Comparison of ENCODE assay signal across 27 mouse cellular contexts in genomic region chr17:87100947-87101346, GRCm38 (mm10).
"Had no signal": no experiment of that assay in that cellular context is flagged by ENCODE, and none has a peak within 500 bp of the region (broad histone marks: within the 10 kb centered on the region; RNA-seq: fewer than 3 reads in every experiment).

No protein-coding gene starts in this region.

- H3K36me3 ChIP-seq: heart, embryonic 13.5 days; heart, embryonic 15.5 days; hindbrain, embryonic 10.5 days; hindbrain, embryonic 12.5 days; kidney, embryonic 15.5 days; limb, embryonic 13.5 days; limb, embryonic 15.5 days; liver, embryonic 12.5 days had no signal

- H3K27ac ChIP-seq: gastrocnemius, adult 2 months; heart, adult 2 months; heart, embryonic 13.5 days; heart, embryonic 15.5 days; hindbrain, embryonic 10.5 days; hindbrain, embryonic 12.5 days; hindbrain, embryonic 14.5 days; kidney, embryonic 15.5 days; kidney, postnatal 0 days; limb, embryonic 13.5 days; limb, embryonic 15.5 days; liver, embryonic 12.5 days had no signal

- H3K9ac ChIP-seq: heart, embryonic 13.5 days; heart, embryonic 15.5 days; hindbrain, embryonic 12.5 days; hindbrain, embryonic 14.5 days; kidney, embryonic 15.5 days; limb, embryonic 13.5 days; limb, embryonic 15.5 days; liver, embryonic 12.5 days had no signal

- ATAC-seq: hindbrain, embryonic 16.5 days; intestine, embryonic 16.5 days; liver, embryonic 12.5 days had no signal

- DNase-seq: gastrocnemius, adult 2 months; gastrocnemius, postnatal 10 days; gastrocnemius, postnatal 25 days; heart, adult 2 months; heart, postnatal 14 days; heart, postnatal 36 days; kidney, adult 11 months; kidney, adult 2 months; kidney, adult 9 months; kidney, postnatal 14 days; kidney, postnatal 36 days; layer of hippocampus, adult 9-11 months; layer of hippocampus, postnatal 36 days; left cerebral cortex, postnatal 4 days had no signal

- H3K9me3 ChIP-seq: heart, embryonic 13.5 days; heart, embryonic 15.5 days; hindbrain, embryonic 12.5 days; kidney, embryonic 15.5 days; limb, embryonic 13.5 days; limb, embryonic 15.5 days; liver, embryonic 12.5 days had no signal

- H3K4me3 ChIP-seq: gastrocnemius, adult 2 months; heart, adult 2 months; heart, embryonic 13.5 days; heart, embryonic 15.5 days; hindbrain, embryonic 10.5 days; hindbrain, embryonic 12.5 days; kidney, embryonic 15.5 days; limb, embryonic 13.5 days; limb, embryonic 15.5 days; liver, embryonic 12.5 days had no signal

- H3K4me2 ChIP-seq: heart, embryonic 11.5 days; heart, embryonic 13.5 days; heart, embryonic 15.5 days; hindbrain, embryonic 12.5 days; hindbrain, embryonic 14.5 days; kidney, embryonic 15.5 days; limb, embryonic 13.5 days; limb, embryonic 15.5 days; liver, embryonic 12.5 days had no signal

- H3K27me3 ChIP-seq: heart, embryonic 15.5 days; hindbrain, embryonic 12.5 days; kidney, embryonic 15.5 days; limb, embryonic 15.5 days; liver, embryonic 12.5 days had no signal
